Mouse (Mus musculus) heart, adult 2 months (tissue): ENCODE results near the gene Tas2r140. TPM values are rescaled to one million over a fixed set of nuclear protein-coding genes. Genes with fewer than 3 reads are reported as not detected.

Experiments
- DNase-seq, 2 experiments: peaks; one replicate each; pipeline ENCODE4 v3.0.0; 2021
- H3K27ac ChIP-seq: fragments of 200-600 bp; 2 replicates; pipeline ENCODE4 v1.8.1; 2022
- H3K27me3 ChIP-seq: fragments of 200-500 bp; 2 replicates; pipeline ENCODE4 v1.6.1; 2012; ENCODE audit warnings: mild to moderate bottlenecking, low read length, inconsistent platforms, mixed read lengths; ENCODE audit not compliant: control insufficient read depth, insufficient read depth
- H3K36me3 ChIP-seq: fragments of 200-500 bp; 2 replicates; pipeline ENCODE4 v1.6.1; 2012; ENCODE audit warnings: low read length, inconsistent platforms; ENCODE audit not compliant: control insufficient read depth, insufficient read depth
- H3K4me1 ChIP-seq: fragments of 200-500 bp; 2 replicates; pipeline ENCODE4 v1.6.1; 2011; ENCODE audit warnings: low read length; ENCODE audit not compliant: control insufficient read depth, insufficient read depth
- H3K4me3 ChIP-seq: fragments of 200-600 bp; 2 replicates; pipeline ENCODE4 v1.8.1; 2022
- H3K79me2 ChIP-seq: fragments of 200-500 bp; replicated peaks from 2 replicates; pipeline ENCODE4 v1.6.1; 2012; ENCODE audit warnings: mild to moderate bottlenecking, inconsistent platforms, low read length, moderate library complexity, mixed read lengths; ENCODE audit not compliant: control insufficient read depth, insufficient read depth
- H3K9ac ChIP-seq: fragments of 200-500 bp; 2 replicates; pipeline ENCODE4 v1.6.1; 2012; ENCODE audit warnings: low read depth, mild to moderate bottlenecking, control low read depth, inconsistent platforms, low read length, mixed read lengths
- CTCF ChIP-seq: fragments of 200-600 bp; IDR thresholded peaks from 2 replicates; pipeline ENCODE4 v1.8.1; 2022; ENCODE audit warnings: antibody characterized with exemption, mild to moderate bottlenecking, moderate library complexity
- EP300 ChIP-seq: fragments of 200-500 bp; IDR thresholded peaks from 2 replicates; pipeline ENCODE4 v1.6.1; 2011; ENCODE audit warnings: low read depth, low read length, control low read depth; ENCODE audit not compliant: insufficient read depth
- POLR2A ChIP-seq: fragments of 200-500 bp; IDR thresholded peaks from 2 replicates; pipeline ENCODE4 v1.6.1; 2011; ENCODE audit warnings: mild to moderate bottlenecking, low read depth, low read length, control low read depth; ENCODE audit not compliant: insufficient read depth
- WGBS: fragments of 180-500 bp; shearing (Covaris S2); methylation state at CpG from one replicate; pipeline ENCODE4 v1.1.7; 2018; 5-methylcytosine and 5-hydroxymethylcytosine counted together
- intact Hi-C: fragments of 180-260 bp; cut with DNase I; formaldehyde crosslinking; loops from one replicate; pipeline ENCODE4 v1.15.1; 2025
- long read RNA-seq: library from polyadenylated mRNA; stranded (forward); transcript quantifications from one replicate; pipeline ENCODE4 v2.0.0, GENCODE M21; 2021
- polyA plus RNA-seq: library from polyadenylated mRNA; depleted of rRNA; stranded (reverse); fragments of >200 nt; gene quantifications from 2 replicates; pipeline ENCODE4 v1.2.3, GENCODE M21; 2012; rRNA removed
- total RNA-seq, 2 experiments: library from RNA; stranded (reverse); gene quantifications; 2 replicates each; pipeline ENCODE4 v1.2.3; 2021

Tas2r140 gene
- total RNA-seq, result not detected
- not detected in 2 replicates for polyA plus RNA-seq
- long read RNA-seq, result 0 reads

- intact Hi-C loops, result no loop called here
- H3K27me3 ChIP-seq, result no peaks in the 10 kb centered on the region
- DNase-seq, result no peak
- TF ChIP-seq CTCF (no peak), EP300 (no peak), POLR2A (no peak)
- H3K36me3 ChIP-seq, result no peaks in the 10 kb centered on the region
- no peak within 1 kb of the TSS for H3K9ac ChIP-seq
- H3K79me2 ChIP-seq, result no peaks in the 10 kb centered on the region
- H3K4me3 ChIP-seq, result no peak within 1 kb of the TSS
- no peak within 1 kb of the TSS for H3K27ac ChIP-seq
- no peaks in the 10 kb centered on the region for H3K4me1 ChIP-seq
Observed at GRCm38 (mm10) chr6:133055716-133056115, at the start of gene Tas2r140. Gene Tas2r140 (minus strand): TSS chr6:133055816.

- TF ChIP-seq CTCF (no peak), POLR2A (no peak), EP300 (no peak)
- peak within 1 kb of the TSS; percentile 99 for H3K27ac ChIP-seq
- H3K79me2 ChIP-seq, result no peaks in the 10 kb centered on the region
- no peak for DNase-seq
- no peaks in the 10 kb centered on the region for H3K27me3 ChIP-seq
- intact Hi-C loops, result no loop called here
- peak within 1 kb of the TSS; percentile 95 for H3K4me3 ChIP-seq
- peaks cover 2% of the 10 kb centered on the region for H3K4me1 ChIP-seq
- peaks cover 11% of the 10 kb centered on the region for H3K36me3 ChIP-seq
- peak within 1 kb of the TSS; percentile 95 for H3K9ac ChIP-seq
Observed at GRCm38 (mm10) chr6:133104609-133104921, 48.9 kb upstream of the Tas2r140 start, which contains the start of gene Smim10l1. Gene Smim10l1 (plus strand): TSS chr6:133104909.

GRCm38 (mm10) chr6:133102430-133102829, 46.8 kb upstream of the Tas2r140 start:
- 45% methylated on average over 1 of the region's 1 CpGs for WGBS
- peaks cover 2% of the 10 kb centered on the region for H3K4me1 ChIP-seq
- H3K4me3 ChIP-seq, result no peak overlapping the region
- H3K36me3 ChIP-seq, result peaks cover 6% of the 10 kb centered on the region
- intact Hi-C loops, result no loop called here
- no peaks in the 10 kb centered on the region for H3K79me2 ChIP-seq
- no peak for DNase-seq
- H3K27me3 ChIP-seq, result no peaks in the 10 kb centered on the region
- no peak for TF ChIP-seq CTCF
- no peak for TF ChIP-seq POLR2A
- no peak for TF ChIP-seq EP300
- H3K9ac ChIP-seq, result no peak overlapping the region
- no peak overlapping the region for H3K27ac ChIP-seq

GRCm38 (mm10) chr6:133092226-133092625, 36.6 kb upstream of the Tas2r140 start:
- Histone ChIP-seq H3K79me2 (no peaks in the 10 kb centered on the region), H3K9ac (no peak overlapping the region), H3K4me3 (no peak overlapping the region), H3K27ac (no peak overlapping the region), H3K36me3 (no peaks in the 10 kb centered on the region), H3K27me3 (no peaks in the 10 kb centered on the region), H3K4me1 (no peaks in the 10 kb centered on the region)
- TF ChIP-seq CTCF (no peak), POLR2A (no peak), EP300 (no peak)
- intact Hi-C loops, result no loop called here
- DNase-seq, result no peak
- WGBS, result 82% methylated on average over 8 of the region's 8 CpGs

- WGBS, result 64% methylated on average over 2 of the region's 2 CpGs
- no peak within 1 kb of the TSS for H3K4me3 ChIP-seq
- intact Hi-C loops, result no loop called here
- DNase-seq, result no peak
- TF ChIP-seq POLR2A (no peak), EP300 (no peak), CTCF (no peak)
- no peaks in the 10 kb centered on the region for H3K79me2 ChIP-seq
- no peak within 1 kb of the TSS for H3K9ac ChIP-seq
- no peaks in the 10 kb centered on the region for H3K27me3 ChIP-seq
- no peaks in the 10 kb centered on the region for H3K36me3 ChIP-seq
- no peaks in the 10 kb centered on the region for H3K4me1 ChIP-seq
- H3K27ac ChIP-seq, result no peak within 1 kb of the TSS
Observed at GRCm38 (mm10) chr6:133037001-133037400, 18.6 kb downstream of the Tas2r140 start, which contains the start of gene Tas2r103. Gene Tas2r103 (minus strand): TSS chr6:133037101.

Other genes with a start within 250 kb of the Tas2r140 start
- gene Tas2r123, start 208.7 kb downstream of the Tas2r140 start, total RNA-seq, result not detected
- gene Tas2r123, start 208.7 kb downstream of the Tas2r140 start, polyA plus RNA-seq, result not detected in 2 replicates
- gene Tas2r116, start 200.4 kb downstream of the Tas2r140 start, total RNA-seq, result not detected
- gene Tas2r116, start 200.4 kb downstream of the Tas2r140 start, polyA plus RNA-seq, result not detected in 2 replicates
- gene Tas2r110, start 187.8 kb downstream of the Tas2r140 start, total RNA-seq, result not detected
- gene Tas2r110, start 187.8 kb downstream of the Tas2r140 start, polyA plus RNA-seq, result not detected in 2 replicates
- not detected for gene Tas2r113, start 162.8 kb downstream of the Tas2r140 start, total RNA-seq
- gene Tas2r113, start 162.8 kb downstream of the Tas2r140 start, polyA plus RNA-seq, result not detected in 2 replicates
- gene Tas2r125, start 146.2 kb downstream of the Tas2r140 start, total RNA-seq, result not detected
- gene Tas2r125, start 146.2 kb downstream of the Tas2r140 start, polyA plus RNA-seq, result not detected in 2 replicates
- gene Tas2r129, start 104.7 kb downstream of the Tas2r140 start, total RNA-seq, result not detected
- gene Tas2r129, start 104.7 kb downstream of the Tas2r140 start, polyA plus RNA-seq, result not detected in 2 replicates
- gene Tas2r131, start 97.9 kb downstream of the Tas2r140 start, total RNA-seq, result not detected
- gene Tas2r131, start 97.9 kb downstream of the Tas2r140 start, polyA plus RNA-seq, result not detected in 2 replicates
- not detected for gene Tas2r109, start 74.9 kb downstream of the Tas2r140 start, total RNA-seq
- gene Tas2r109, start 74.9 kb downstream of the Tas2r140 start, polyA plus RNA-seq, result not detected in 2 replicates
- not detected for gene Tas2r103, start 18.7 kb downstream of the Tas2r140 start, total RNA-seq
- not detected in 2 replicates for gene Tas2r103, start 18.7 kb downstream of the Tas2r140 start, polyA plus RNA-seq
- gene Smim10l1, start 49.1 kb upstream of the Tas2r140 start, total RNA-seq, result 10 to 100 TPM; 59.1 to 66.0 TPM
- 37.3 and 53.6 TPM in 2 replicates for gene Smim10l1, start 49.1 kb upstream of the Tas2r140 start, polyA plus RNA-seq
- not detected for gene 5530400C23Rik, start 236.4 kb upstream of the Tas2r140 start, total RNA-seq
- not detected in 2 replicates for gene 5530400C23Rik, start 236.4 kb upstream of the Tas2r140 start, polyA plus RNA-seq